Mouse (Mus musculus): ENCODE results near the gene Tmem209.

- no peak for TF ChIP-seq CTCF (IDR thresholded peaks at IDR 0.05; ENCODE audit: extremely low read depth, insufficient read depth, low read length)
- TF ChIP-seq POLR2A (IDR thresholded peaks at IDR 0.05; ENCODE audit: extremely low read depth, insufficient read depth, low read length), result no peak
These were observed 10.8 kb upstream of the Tmem209 start for GRCm38 (mm10) chr6:30520400-30520799.

All from cortical plate, adult 2 months (tissue).